In the genomic region with DNA sequence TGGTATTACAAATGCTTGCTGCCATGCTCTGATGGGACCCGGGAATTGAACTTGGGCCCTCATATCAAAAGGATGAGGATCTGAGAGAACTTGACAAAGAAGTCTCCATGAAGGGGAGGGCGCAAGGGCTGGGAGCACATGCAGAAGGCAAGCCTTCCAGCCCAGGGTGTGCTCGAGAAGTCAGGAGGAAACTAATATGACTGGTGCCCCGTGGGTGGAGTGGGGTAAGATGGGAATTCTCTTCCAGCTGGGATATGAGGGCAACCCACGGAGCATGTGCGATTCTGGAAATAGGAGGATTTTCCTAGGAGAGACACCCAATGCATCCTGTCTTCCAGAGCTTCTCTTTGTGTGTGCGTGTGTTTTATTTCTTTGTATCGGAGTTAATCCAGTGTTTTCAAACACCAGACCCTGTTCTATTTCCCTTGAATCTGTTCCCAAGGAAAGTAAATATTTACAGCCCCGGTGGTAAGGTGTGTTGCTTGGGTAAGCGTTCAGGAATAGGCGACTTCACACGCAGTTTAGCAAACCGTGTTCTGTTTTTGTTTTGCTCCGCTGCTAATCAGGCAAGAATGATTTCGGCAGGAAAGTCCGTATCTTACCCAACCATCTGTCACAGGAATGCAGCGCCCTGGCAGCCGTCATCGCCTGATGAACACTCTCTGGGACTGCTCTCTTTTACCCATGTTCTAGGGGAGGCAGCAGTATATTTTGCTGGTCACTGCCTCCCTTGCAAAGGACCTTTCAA, we compare ENCODE assay signal across 7 mouse cellular contexts. TPM values are rescaled to one million over a fixed set of nuclear protein-coding genes. Genes with fewer than 3 reads are reported as not detected.
DNase-seq lines count a peak whose midpoint lies in the region; ATAC-seq and TF ChIP-seq lines count a peak whose summit lies in the region.

No protein-coding gene starts in this region.

- peaks cover 14% of the 10 kb centered on the region for H3K4me1 ChIP-seq in forebrain, embryonic 13.5 days
- H3K4me1 ChIP-seq in kidney, embryonic 14.5 days (ENCODE audit: control insufficient read depth, insufficient read depth, low read length): peaks cover 36% of the 10 kb centered on the region
- H3K4me1 ChIP-seq in lung, embryonic 14.5 days (ENCODE audit: insufficient read depth): peaks cover 14% of the 10 kb centered on the region

- H3K9ac ChIP-seq in forebrain, embryonic 13.5 days: no peak overlapping the region
- peak overlapping the region; percentile 9; the same call in 1 of the 2 replicates for H3K9ac ChIP-seq in kidney, embryonic 14.5 days (ENCODE audit: low read depth, low read length)
- no peak overlapping the region for H3K9ac ChIP-seq in lung, embryonic 14.5 days

- no peaks in the 10 kb centered on the region for H3K9me3 ChIP-seq in forebrain, embryonic 13.5 days (replicated peaks)
- no peaks in the 10 kb centered on the region for H3K9me3 ChIP-seq in kidney, embryonic 14.5 days (ENCODE audit: control insufficient read depth, low read length)
- no peaks in the 10 kb centered on the region for H3K9me3 ChIP-seq in lung, embryonic 14.5 days (ENCODE audit: low read depth, low read length)

- peak; percentile 63 for DNase-seq in brain, adult 2 months (ENCODE audit: low read depth, low spot score)
- peak; percentile 24 for DNase-seq in cerebellum, adult 11 months
- DNase-seq in lung, embryonic 14.5 days: peak; percentile 53
- DNase-seq in spleen, postnatal 4 days (ENCODE audit: low spot score in 2 of 2): peak; percentile 53 to 67
- no peak for DNase-seq in urinary bladder, postnatal 4 days (ENCODE audit: low spot score in 2 of 2)

- 0 out of 2 replicates have a peak, but pooled peaks have one; percentile 45 for ATAC-seq in forebrain, embryonic 13.5 days
- peak; percentile 49; the same call in 1 of the 2 replicates for ATAC-seq in kidney, embryonic 14.5 days (ENCODE audit: low FRiP score, low TSS enrichment)
- ATAC-seq in lung, embryonic 14.5 days (ENCODE audit: insufficient read depth): peak; percentile 47

- no peaks in the 10 kb centered on the region for H3K36me3 ChIP-seq in forebrain, embryonic 13.5 days (ENCODE audit: poor library complexity, severe bottlenecking)
- no peaks in the 10 kb centered on the region for H3K36me3 ChIP-seq in kidney, embryonic 14.5 days (ENCODE audit: control insufficient read depth, insufficient read depth, low read length)
- H3K36me3 ChIP-seq in lung, embryonic 14.5 days (ENCODE audit: insufficient read depth): no peaks in the 10 kb centered on the region

- H3K4me3 ChIP-seq in forebrain, embryonic 13.5 days: no peak overlapping the region
- H3K4me3 ChIP-seq in kidney, embryonic 14.5 days (ENCODE audit: low read length): no peak overlapping the region
- H3K4me3 ChIP-seq in lung, embryonic 14.5 days (ENCODE audit: low read depth, low read length): no peak overlapping the region

- H3K27me3 ChIP-seq in forebrain, embryonic 13.5 days: 0 out of 2 replicates have a peak, but pooled peaks cover 4% of the 10 kb centered on the region
- H3K27me3 ChIP-seq in kidney, embryonic 14.5 days (ENCODE audit: control insufficient read depth, insufficient read depth, low read length): no peaks in the 10 kb centered on the region
- H3K27me3 ChIP-seq in lung, embryonic 14.5 days (ENCODE audit: insufficient read depth, low read length): no peaks in the 10 kb centered on the region

- no peak overlapping the region for H3K4me2 ChIP-seq in forebrain, embryonic 13.5 days
- peak overlapping the region; percentile 15; the same call in 1 of the 2 replicates for H3K4me2 ChIP-seq in kidney, embryonic 14.5 days (replicated peaks; ENCODE audit: low read depth, low read length)
- no peak overlapping the region; the same call in 1 of the 2 replicates for H3K4me2 ChIP-seq in lung, embryonic 14.5 days

- WGBS in forebrain, embryonic 13.5 days: 41% methylated on average over 19 of the region's 19 CpGs
- 23% methylated on average over 19 of the region's 19 CpGs for WGBS in kidney, embryonic 14.5 days
- WGBS in lung, embryonic 14.5 days: 29% methylated on average over 19 of the region's 19 CpGs

- no peak overlapping the region for H3K27ac ChIP-seq in forebrain, embryonic 13.5 days
- peak overlapping the region; percentile 6 for H3K27ac ChIP-seq in kidney, embryonic 14.5 days (ENCODE audit: low read depth, low read length)
- H3K27ac ChIP-seq in lung, embryonic 14.5 days (ENCODE audit: low read depth): peak overlapping the region; percentile 5; the same call in 1 of the 2 replicates

- no peak for TF ChIP-seq CTCF in lung, embryonic 14.5 days (IDR thresholded peaks at IDR 0.05; ENCODE audit: low read depth)

RNA-seq across cellular contexts. Expression of a gene that starts 28.4 kb away (rescaled TPM):
- 1.2 and 1.3 TPM in 2 replicates for polyA plus RNA-seq in forebrain, embryonic 13.5 days (2015; fragmentation: Nextera tagmentation; extraction: Ambion mirVana)
- 13.3 and 21.1 TPM in 2 replicates for polyA plus RNA-seq in kidney, embryonic 14.5 days (2014; fragmentation: Nextera tagmentation; extraction: Ambion mirVana)
- polyA plus RNA-seq in lung, embryonic 14.5 days (2014; fragmentation: Nextera tagmentation; extraction: Ambion mirVana): 10.3 and 11.6 TPM in 2 replicates

Comparison
In these comparisons a context has a peak if more than half of its experiments do, and no peak if none do; other contexts are left out.
1. DNase-seq: peak in brain, adult 2 months (single experiment), cerebellum, adult 11 months (single experiment), lung, embryonic 14.5 days (single experiment) and spleen, postnatal 4 days (2 of 2); none in urinary bladder, postnatal 4 days (0 of 2).
2. Peak in every context shown above with its lines, with median percentiles within 50 percentile points of each other: ATAC-seq.